ENCODE assay signal across 14 mouse cellular contexts in the genomic region with DNA sequence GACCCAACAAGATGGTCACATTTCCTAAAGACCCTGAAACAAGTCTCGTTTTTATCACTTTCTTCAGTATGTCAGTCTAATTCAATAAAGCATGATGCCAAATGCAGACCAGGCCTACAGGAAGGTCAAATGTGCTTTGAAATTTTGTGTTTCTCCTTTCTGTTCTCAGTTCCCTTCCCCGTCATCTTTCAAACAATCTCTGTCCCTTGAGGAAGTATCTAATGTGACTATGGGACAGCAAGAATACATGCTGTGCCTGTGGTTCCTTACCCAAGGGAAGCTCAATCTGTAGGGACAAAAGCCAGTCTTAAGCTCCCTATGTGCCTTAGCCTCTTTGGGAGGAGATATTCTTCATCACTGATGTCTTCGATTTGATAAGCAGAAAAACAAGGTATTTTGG.
"Had no signal": no experiment of that assay in that cellular context is flagged by ENCODE, and none has a peak within 500 bp of the region (broad histone marks: within the 10 kb centered on the region; RNA-seq: fewer than 3 reads in every experiment).

No protein-coding gene starts in this region.

- H3K4me1 ChIP-seq: intestine, embryonic 15.5 days; limb, embryonic 15.5 days; liver, embryonic 13.5 days; megakaryocyte, embryonic 14.5 days; neural tube, embryonic 15.5 days had no signal

- DNase-seq: kidney, adult 18-20 months; kidney, postnatal 10 days; kidney, postnatal 4 days; liver, embryonic 13.5 days; lung, adult 18-20 months; right cerebral cortex, postnatal 4 days; thymus, postnatal 36 days had no signal

- H3K27ac ChIP-seq: intestine, embryonic 15.5 days; layer of hippocampus, adult 2 months; left cerebral cortex, adult 2 months; limb, embryonic 15.5 days; liver, embryonic 13.5 days; neural tube, embryonic 15.5 days had no signal

- ATAC-seq: intestine, embryonic 15.5 days; midbrain, embryonic 16.5 days had no signal

- H3K27me3 ChIP-seq: intestine, embryonic 15.5 days; limb, embryonic 15.5 days; liver, embryonic 13.5 days; neural tube, embryonic 15.5 days had no signal

- H3K4me3 ChIP-seq: intestine, embryonic 15.5 days; layer of hippocampus, adult 2 months; left cerebral cortex, adult 2 months; limb, embryonic 15.5 days; liver, embryonic 13.5 days; megakaryocyte, embryonic 14.5 days; neural tube, embryonic 15.5 days had no signal
